Mouse (Mus musculus): ENCODE data around the gene Kif19a. TPM values are rescaled to one million over a fixed set of nuclear protein-coding genes. Genes with fewer than 3 reads are reported as not detected.
A peak's percentile ranks its signal among the peaks of the same experiment; 100 is the strongest.

Gene Kif19a
- polyA plus RNA-seq, 2 experiments: 0.09 TPM; not detected in 1

GRCm38 (mm10) chr11:114789061-114789714 lies 24.0 kb downstream of the Kif19a start:
- no peaks in the 10 kb centered on the region for H3K36me3 ChIP-seq (replicated peaks; ENCODE audit: control insufficient read depth, insufficient read depth, low read depth)
- ATAC-seq (ENCODE audit: insufficient read depth) (0 out of 2 replicates have a peak, but pooled peaks have one; percentile 31), DNase-seq (ENCODE audit: low read depth in 3 of 3, low spot score in 3 of 3) (peak in 1 of 3 experiments; percentile 17)
- H3K4me3 ChIP-seq (ENCODE audit: insufficient read depth in 1 of 2, low read depth in 2 of 2, low read length in 2 of 2): no peak overlapping the region
- no peak for TF ChIP-seq EP300 (IDR thresholded peaks at IDR 0.05; ENCODE audit: low read depth)
- peak; percentile 91 for TF ChIP-seq CTCF (IDR thresholded peaks at IDR 0.05; ENCODE audit: low read depth)
- H3K9ac ChIP-seq (replicated peaks): no peak overlapping the region
- WGBS (ENCODE audit: insufficient replicate concordance): 5% methylated on average over 30 of the region's 30 CpGs
- H3K4me2 ChIP-seq (ENCODE audit: low read depth): no peak overlapping the region; the same call in 1 of the 2 replicates
- H3K27ac ChIP-seq: no peak overlapping the region
- no peaks in the 10 kb centered on the region for H3K9me3 ChIP-seq (ENCODE audit: control insufficient read depth, low read length)
- no peaks in the 10 kb centered on the region for H3K4me1 ChIP-seq (replicated peaks; ENCODE audit: control insufficient read depth in 2 of 2, insufficient read depth in 2 of 2, low read length in 1 of 2)
- H3K27me3 ChIP-seq (ENCODE audit: control insufficient read depth, insufficient read depth, low read length): peaks cover 61% of the 10 kb centered on the region

GRCm38 (mm10) chr11:114789716-114790115 lies 24.5 kb downstream of the Kif19a start:
- TF ChIP-seq CTCF (IDR thresholded peaks at IDR 0.05; ENCODE audit: low read depth) (no peak), EP300 (IDR thresholded peaks at IDR 0.05; ENCODE audit: low read depth) (no peak)
- peaks cover 61% of the 10 kb centered on the region for H3K27me3 ChIP-seq (ENCODE audit: control insufficient read depth, insufficient read depth, low read length)
- ATAC-seq (ENCODE audit: insufficient read depth) (no peak), DNase-seq (ENCODE audit: low read depth in 3 of 3, low spot score in 3 of 3) (no peak)
- no peak overlapping the region for H3K27ac ChIP-seq
- no peaks in the 10 kb centered on the region for H3K36me3 ChIP-seq (replicated peaks; ENCODE audit: control insufficient read depth, insufficient read depth, low read depth)
- no peak overlapping the region for H3K4me3 ChIP-seq (ENCODE audit: insufficient read depth in 1 of 2, low read depth in 2 of 2, low read length in 2 of 2)
- H3K4me2 ChIP-seq (ENCODE audit: low read depth): no peak overlapping the region
- whole genome bisulfite sequencing (ENCODE audit: insufficient replicate concordance): 53% methylated on average over 9 of the region's 9 CpGs
- H3K4me1 ChIP-seq (replicated peaks; ENCODE audit: control insufficient read depth in 2 of 2, insufficient read depth in 2 of 2, low read length in 1 of 2): no peaks in the 10 kb centered on the region
- no peak overlapping the region for H3K9ac ChIP-seq (replicated peaks)
- no peaks in the 10 kb centered on the region for H3K9me3 ChIP-seq (ENCODE audit: control insufficient read depth, low read length)

GRCm38 (mm10) chr11:114790171-114790570 lies 25.0 kb downstream of the Kif19a start:
- Histone ChIP-seq H3K9ac (replicated peaks) (no peak overlapping the region), H3K9me3 (ENCODE audit: control insufficient read depth, low read length) (no peaks in the 10 kb centered on the region), H3K27ac (no peak overlapping the region), H3K4me2 (ENCODE audit: low read depth) (no peak overlapping the region), H3K27me3 (ENCODE audit: control insufficient read depth, insufficient read depth, low read length) (peaks cover 61% of the 10 kb centered on the region), H3K4me3 (ENCODE audit: insufficient read depth in 1 of 2, low read depth in 2 of 2, low read length in 2 of 2) (no peak overlapping the region), H3K4me1 (replicated peaks; ENCODE audit: control insufficient read depth in 2 of 2, insufficient read depth in 2 of 2, low read length in 1 of 2) (no peaks in the 10 kb centered on the region), H3K36me3 (replicated peaks; ENCODE audit: control insufficient read depth, insufficient read depth, low read depth) (no peaks in the 10 kb centered on the region)
- DNase-seq (ENCODE audit: low read depth in 3 of 3, low spot score in 3 of 3): no peak
- WGBS (ENCODE audit: insufficient replicate concordance): 48% methylated on average over 12 of the region's 12 CpGs
- no peak for TF ChIP-seq CTCF (IDR thresholded peaks at IDR 0.05; ENCODE audit: low read depth)
- no peak for TF ChIP-seq EP300 (IDR thresholded peaks at IDR 0.05; ENCODE audit: low read depth)
- no peak for ATAC-seq (ENCODE audit: insufficient read depth)

- Histone ChIP-seq H3K27ac (no peak overlapping the region), H3K27me3 (ENCODE audit: control insufficient read depth, insufficient read depth, low read length) (peaks cover 55% of the 10 kb centered on the region), H3K4me2 (ENCODE audit: low read depth) (no peak overlapping the region), H3K4me1 (replicated peaks; ENCODE audit: control insufficient read depth in 2 of 2, insufficient read depth in 2 of 2, low read length in 1 of 2) (no peaks in the 10 kb centered on the region), H3K36me3 (replicated peaks; ENCODE audit: control insufficient read depth, insufficient read depth, low read depth) (no peaks in the 10 kb centered on the region), H3K9ac (replicated peaks) (no peak overlapping the region), H3K9me3 (ENCODE audit: control insufficient read depth, low read length) (no peaks in the 10 kb centered on the region), H3K4me3 (ENCODE audit: insufficient read depth in 1 of 2, low read depth in 2 of 2, low read length in 2 of 2) (no peak overlapping the region)
- ATAC-seq (ENCODE audit: insufficient read depth) (no peak), DNase-seq (ENCODE audit: low read depth in 3 of 3, low spot score in 3 of 3) (no peak)
- 18% methylated on average over 4 of the region's 4 CpGs for WGBS (ENCODE audit: insufficient replicate concordance)
- TF ChIP-seq EP300 (IDR thresholded peaks at IDR 0.05; ENCODE audit: low read depth) (no peak), CTCF (IDR thresholded peaks at IDR 0.05; ENCODE audit: low read depth) (no peak; the same call in 1 of the 2 replicates)
Measured at GRCm38 (mm10) chr11:114790841-114791240, 25.7 kb downstream of the Kif19a start.

GRCm38 (mm10) chr11:114791351-114791889 lies 26.2 kb downstream of the Kif19a start:
- Histone ChIP-seq H3K27ac (no peak overlapping the region), H3K4me2 (ENCODE audit: low read depth) (peak overlapping the region; percentile 39; the same call in 1 of the 2 replicates), H3K4me3 (ENCODE audit: insufficient read depth in 1 of 2, low read depth in 2 of 2, low read length in 2 of 2) (peak overlapping the region in 1 of 2 experiments; percentile 2; a peak in 1 of 4 replicates), H3K4me1 (replicated peaks; ENCODE audit: control insufficient read depth in 2 of 2, insufficient read depth in 2 of 2, low read length in 1 of 2) (no peaks in the 10 kb centered on the region), H3K27me3 (ENCODE audit: control insufficient read depth, insufficient read depth, low read length) (peaks cover 49% of the 10 kb centered on the region), H3K9ac (replicated peaks) (no peak overlapping the region), H3K36me3 (replicated peaks; ENCODE audit: control insufficient read depth, insufficient read depth, low read depth) (no peaks in the 10 kb centered on the region), H3K9me3 (ENCODE audit: control insufficient read depth, low read length) (no peaks in the 10 kb centered on the region)
- WGBS (ENCODE audit: insufficient replicate concordance): 4% methylated on average over 50 of the region's 50 CpGs
- no peak for ATAC-seq (ENCODE audit: insufficient read depth)
- no peak for DNase-seq (ENCODE audit: low read depth in 3 of 3, low spot score in 3 of 3)
- TF ChIP-seq CTCF (IDR thresholded peaks at IDR 0.05; ENCODE audit: low read depth) (no peak), EP300 (IDR thresholded peaks at IDR 0.05; ENCODE audit: low read depth) (no peak)

Measured in liver, embryonic 14.5 days (tissue).